Mouse (Mus musculus) liver, adult 2 months (tissue): ENCODE measurements around the gene Abcb9. TPM values are rescaled to one million over a fixed set of nuclear protein-coding genes. Genes with fewer than 3 reads are reported as not detected.

Experiments used
- DNase-seq: peaks from one replicate; pipeline ENCODE4 v3.0.0-alpha.2; 2011; ENCODE audit warnings: low read depth, low spot score; ENCODE audit errors: extremely low read depth
- H3K27ac ChIP-seq: fragments of 200-500 bp; replicated peaks from 2 replicates; pipeline ENCODE4 v1.5.1; 2012; ENCODE audit warnings: low read depth, mild to moderate bottlenecking, control low read depth, inconsistent platforms, low read length; ENCODE audit not compliant: insufficient read depth
- H3K27me3 ChIP-seq: fragments of 200-500 bp; 2 replicates; pipeline ENCODE4 v1.6.1; 2012; ENCODE audit warnings: mild to moderate bottlenecking, moderate library complexity, low read length, inconsistent platforms; ENCODE audit not compliant: control insufficient read depth, insufficient read depth
- H3K36me3 ChIP-seq: fragments of 200-500 bp; 2 replicates; pipeline ENCODE4 v1.6.1; 2012; ENCODE audit warnings: low read length, inconsistent platforms; ENCODE audit not compliant: control insufficient read depth, insufficient read depth
- H3K4me1 ChIP-seq: fragments of 200-500 bp; 2 replicates; pipeline ENCODE4 v1.6.1; 2011; ENCODE audit warnings: low read length; ENCODE audit not compliant: control insufficient read depth, insufficient read depth
- H3K4me3 ChIP-seq: fragments of 200-500 bp; 2 replicates; pipeline ENCODE4 v1.5.1; 2011; ENCODE audit warnings: low read depth, mild to moderate bottlenecking, control low read depth, low read length, moderate library complexity; ENCODE audit not compliant: insufficient read depth
- H3K79me2 ChIP-seq: fragments of 200-500 bp; 2 replicates; pipeline ENCODE4 v1.6.1; 2012; ENCODE audit warnings: inconsistent platforms, mild to moderate bottlenecking, low read length, moderate library complexity; ENCODE audit not compliant: control insufficient read depth, insufficient read depth
- H3K9ac ChIP-seq: fragments of 200-500 bp; 2 replicates; pipeline ENCODE4 v1.6.1; 2012; ENCODE audit warnings: low read depth, mild to moderate bottlenecking, control low read depth, inconsistent platforms, low read length
- CTCF ChIP-seq: fragments of 200-500 bp; IDR thresholded peaks from 2 replicates; pipeline ENCODE4 v1.5.1; 2011; ENCODE audit warnings: low read depth, low read length, control low read depth
- POLR2A ChIP-seq: fragments of 200-500 bp; IDR thresholded peaks from 2 replicates; pipeline ENCODE4 v1.6.1; 2011; ENCODE audit warnings: low read length, control low read depth; ENCODE audit not compliant: insufficient read depth; ENCODE audit errors: extremely low read depth
- WGBS: fragments of 180-500 bp; shearing (Covaris S2); methylation state at CpG from one replicate; pipeline ENCODE4 v1.1.7; 2018; 5-methylcytosine and 5-hydroxymethylcytosine counted together
- polyA plus RNA-seq: library from polyadenylated mRNA; depleted of rRNA; stranded (reverse); fragments of >200 nt; gene quantifications from 2 replicates; pipeline ENCODE4 v1.2.3, GENCODE M21; 2012
- total RNA-seq: library from RNA; depleted of rRNA; stranded (reverse); fragments of >200 nt; gene quantifications from 2 replicates; pipeline ENCODE4 v1.2.3, GENCODE M21; 2014

Gene Abcb9
- total and polyA plus RNA-seq, 2 experiments, result 0.74 to 2.4 TPM

GRCm38 (mm10) chr5:124115990-124116845 lies 20.6 kb upstream of the Abcb9 start, which contains the start of gene Arl6ip4:
Gene Arl6ip4 (plus strand): TSS chr5:124116089.
- peak within 1 kb of the TSS; percentile 97 for H3K9ac ChIP-seq
- H3K4me1 ChIP-seq, result peaks cover 13% of the 10 kb centered on the region

GRCm38 (mm10) chr5:124115531-124115930 lies 19.9 kb upstream of the Abcb9 start:
- H3K27me3 ChIP-seq, result no peaks in the 10 kb centered on the region
- WGBS, result 26% methylated on average over 7 of the region's 7 CpGs
- H3K4me3 ChIP-seq, result peak overlapping the region; percentile 97; the same call in 1 of the 2 replicates
- H3K27ac ChIP-seq, result no peak overlapping the region
- peaks cover 4% of the 10 kb centered on the region; the same call in 1 of the 2 replicates for H3K79me2 ChIP-seq
- H3K9ac ChIP-seq, result peak overlapping the region; percentile 64
- TF ChIP-seq POLR2A (no peak), CTCF (no peak)
- H3K36me3 ChIP-seq, result no peaks in the 10 kb centered on the region
- peaks cover 13% of the 10 kb centered on the region for H3K4me1 ChIP-seq
- no peak for DNase-seq

More at GRCm38 (mm10) chr5:124115990-124116845, 20.6 kb upstream of the Abcb9 start, which contains the start of gene Arl6ip4:
- H3K36me3 ChIP-seq, result no peaks in the 10 kb centered on the region
- WGBS, result under 1% methylated on average over 64 of the region's 64 CpGs
- peak within 1 kb of the TSS; percentile 62 for H3K27ac ChIP-seq
- DNase-seq, result peak; percentile 40
- TF ChIP-seq POLR2A (peak; percentile 67; the same call in 1 of the 2 replicates), CTCF (no peak)
- no peaks in the 10 kb centered on the region for H3K27me3 ChIP-seq
- peak within 1 kb of the TSS; percentile 97 for H3K4me3 ChIP-seq
- peaks cover 4% of the 10 kb centered on the region; the same call in 1 of the 2 replicates for H3K79me2 ChIP-seq

- H3K4me1 ChIP-seq, result peaks cover 13% of the 10 kb centered on the region
- no peaks in the 10 kb centered on the region for H3K36me3 ChIP-seq
- H3K9ac ChIP-seq, result no peak overlapping the region
- no peak overlapping the region for H3K27ac ChIP-seq
- DNase-seq, result no peak
- WGBS, result 94% methylated on average over 24 of the region's 24 CpGs
- TF ChIP-seq POLR2A, result no peak
- no peak for TF ChIP-seq CTCF
- H3K79me2 ChIP-seq, result peaks cover 4% of the 10 kb centered on the region; the same call in 1 of the 2 replicates
- H3K27me3 ChIP-seq, result no peaks in the 10 kb centered on the region
- H3K4me3 ChIP-seq, result no peak overlapping the region
Observed at GRCm38 (mm10) chr5:124114276-124115025, 18.9 kb upstream of the Abcb9 start.

GRCm38 (mm10) chr5:124113030-124113429 lies 17.4 kb upstream of the Abcb9 start:
- Histone ChIP-seq H3K36me3 (no peaks in the 10 kb centered on the region), H3K4me1 (peaks cover 13% of the 10 kb centered on the region), H3K9ac (peak overlapping the region; percentile 83), H3K27ac (peak overlapping the region; percentile 44), H3K27me3 (no peaks in the 10 kb centered on the region), H3K79me2 (peaks cover 4% of the 10 kb centered on the region; the same call in 1 of the 2 replicates), H3K4me3 (peak overlapping the region; percentile 83)
- peak; percentile 61 for TF ChIP-seq CTCF
- no peak for TF ChIP-seq POLR2A
- 20% methylated on average over 14 of the region's 14 CpGs for WGBS
- DNase-seq, result peak; percentile 38

GRCm38 (mm10) chr5:124112531-124112930 lies 16.9 kb upstream of the Abcb9 start:
- peaks cover 13% of the 10 kb centered on the region for H3K4me1 ChIP-seq
- peak overlapping the region; percentile 44 for H3K27ac ChIP-seq
- peak overlapping the region; percentile 83 for H3K4me3 ChIP-seq
- H3K9ac ChIP-seq, result peak overlapping the region; percentile 83
- peak; percentile 51 for DNase-seq
- H3K36me3 ChIP-seq, result no peaks in the 10 kb centered on the region
- WGBS, result under 1% methylated on average over 18 of the region's 18 CpGs
- TF ChIP-seq POLR2A (no peak), CTCF (no peak)
- no peaks in the 10 kb centered on the region for H3K27me3 ChIP-seq
- peaks cover 4% of the 10 kb centered on the region; the same call in 1 of the 2 replicates for H3K79me2 ChIP-seq
